Mouse (Mus musculus) embryo, embryonic 11 days (tissue): ENCODE results near the gene Chid1.

Experiments
- DNase-seq: peaks from one replicate; pipeline ENCODE4 v3.0.0-alpha.2; 2015

Gene Chid1

DNA sequence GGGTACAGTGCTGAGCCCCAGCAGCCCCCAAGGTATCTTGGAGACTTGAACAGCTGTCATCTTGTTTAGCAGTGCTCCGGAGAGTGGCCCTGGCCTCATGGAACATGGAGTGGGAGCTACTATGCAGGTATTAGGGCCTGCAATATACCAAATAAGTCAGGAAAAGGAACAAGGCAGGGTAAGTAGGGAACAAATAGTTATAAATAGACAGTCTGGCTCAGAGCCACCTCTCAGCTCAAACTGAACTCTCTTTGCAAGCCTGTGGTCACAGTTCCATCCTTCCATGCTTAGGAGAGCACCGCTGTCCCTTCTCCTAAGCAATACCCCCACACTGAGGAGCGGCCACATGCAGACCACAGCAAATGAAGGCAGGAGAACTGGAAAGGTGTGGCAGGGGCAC lies 42.1 kb downstream of the Chid1 start:
- DNase-seq = no peak

DNA sequence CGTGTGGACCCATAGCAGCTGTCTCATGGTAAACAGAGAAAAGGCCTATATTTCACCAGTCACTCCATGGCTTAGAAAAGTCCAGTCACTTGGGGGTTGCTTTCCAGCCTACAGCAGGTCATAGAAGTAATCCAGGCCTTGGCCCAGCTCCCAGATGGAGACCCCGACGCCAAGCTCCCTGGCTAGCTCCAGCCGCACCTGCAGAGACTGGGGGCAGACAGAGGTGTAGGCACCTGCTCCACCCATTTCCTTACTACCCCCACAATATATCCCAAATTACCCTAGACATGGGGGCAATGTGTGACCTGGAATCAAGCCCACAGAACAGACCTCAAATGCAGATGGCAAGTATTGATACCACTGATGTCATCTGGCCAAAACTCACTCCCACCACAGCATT lies 43.7 kb downstream of the Chid1 start:
- DNase-seq = no peak

- no peak for DNase-seq
Observed at GRCm38 (mm10) chr7:141495379-141495778, 44.3 kb downstream of the Chid1 start.

- DNase-seq = no peak
Observed at GRCm38 (mm10) chr7:141493729-141494128, 45.9 kb downstream of the Chid1 start.

DNA sequence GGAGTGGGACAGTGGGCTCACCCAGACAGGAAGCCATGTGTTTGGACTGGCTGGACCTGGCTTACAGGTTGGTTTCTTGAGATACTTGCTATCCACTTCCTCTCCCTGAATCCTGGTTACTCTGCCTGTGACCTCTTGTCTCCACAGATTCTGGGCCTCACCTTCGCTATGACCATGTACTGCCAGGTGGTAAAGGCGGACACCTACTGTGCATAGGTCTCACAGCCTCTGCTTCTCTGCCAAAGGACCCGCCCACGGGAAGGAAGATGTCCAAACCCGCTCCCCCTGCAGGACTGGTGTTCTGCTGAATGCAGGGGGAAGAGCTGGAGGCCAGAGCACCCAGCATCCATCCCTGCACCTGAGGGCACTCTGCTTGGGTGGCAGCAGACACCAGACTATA lies 46.9 kb downstream of the Chid1 start:
- no peak for DNase-seq

GRCm38 (mm10) chr7:141491151-141491550 lies 48.5 kb downstream of the Chid1 start:
- no peak for DNase-seq

GRCm38 (mm10) chr7:141487141-141487540 lies 52.5 kb downstream of the Chid1 start:
- no peak for DNase-seq

DNA sequence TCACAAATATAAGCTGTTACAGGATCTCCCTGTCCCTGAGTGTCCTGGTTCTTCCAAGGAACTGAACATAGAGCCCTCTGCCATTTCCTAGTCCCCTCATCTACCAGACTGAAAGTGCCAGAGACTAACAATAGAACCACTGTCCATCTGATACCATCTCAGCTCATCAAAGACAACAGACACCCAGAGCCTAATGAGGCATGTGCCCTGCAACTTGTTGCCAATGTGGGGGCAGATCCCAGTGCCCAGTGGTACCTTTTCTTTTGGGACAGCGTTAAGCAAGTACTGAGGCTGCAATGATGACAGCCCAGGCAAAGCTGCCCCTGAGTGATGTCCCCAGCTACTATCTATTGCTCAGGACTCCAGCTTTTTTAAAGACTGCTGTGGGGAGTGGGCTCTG lies 53.4 kb downstream of the Chid1 start:
- DNase-seq = no peak

- no peak for DNase-seq
Observed at GRCm38 (mm10) chr7:141485606-141486005, 54.1 kb downstream of the Chid1 start.

- DNase-seq = no peak
Observed at GRCm38 (mm10) chr7:141485186-141485585, 54.5 kb downstream of the Chid1 start.

GRCm38 (mm10) chr7:141484186-141485120 lies 55.2 kb downstream of the Chid1 start:
- DNase-seq = no peak

- no peak for DNase-seq
Observed at GRCm38 (mm10) chr7:141483114-141483653, 56.5 kb downstream of the Chid1 start.

DNA sequence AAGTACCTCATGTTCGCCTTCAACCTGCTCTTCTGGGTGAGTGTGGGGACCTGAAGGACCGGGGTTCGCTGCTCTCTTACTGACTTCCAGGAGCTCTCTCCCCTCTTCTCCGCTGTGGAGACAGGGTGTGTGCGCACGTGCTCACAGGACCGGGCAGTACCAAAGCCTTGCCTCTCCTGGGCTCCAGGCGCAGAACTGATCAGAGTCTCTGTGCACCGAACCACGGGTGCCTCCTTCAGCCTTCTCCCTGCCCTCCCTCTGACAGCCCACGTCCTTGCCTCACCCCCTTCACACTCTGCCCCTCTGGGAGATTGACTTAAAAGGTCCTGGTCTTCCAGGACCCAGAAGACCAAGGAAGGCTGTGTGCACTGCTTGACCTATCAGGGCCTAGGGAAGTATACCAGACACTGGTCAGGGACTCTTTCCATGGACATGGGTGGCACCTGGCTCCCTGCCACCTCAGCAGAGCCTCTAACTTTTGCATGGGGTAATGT lies 57.1 kb downstream of the Chid1 start:
- DNase-seq = no peak

DNA sequence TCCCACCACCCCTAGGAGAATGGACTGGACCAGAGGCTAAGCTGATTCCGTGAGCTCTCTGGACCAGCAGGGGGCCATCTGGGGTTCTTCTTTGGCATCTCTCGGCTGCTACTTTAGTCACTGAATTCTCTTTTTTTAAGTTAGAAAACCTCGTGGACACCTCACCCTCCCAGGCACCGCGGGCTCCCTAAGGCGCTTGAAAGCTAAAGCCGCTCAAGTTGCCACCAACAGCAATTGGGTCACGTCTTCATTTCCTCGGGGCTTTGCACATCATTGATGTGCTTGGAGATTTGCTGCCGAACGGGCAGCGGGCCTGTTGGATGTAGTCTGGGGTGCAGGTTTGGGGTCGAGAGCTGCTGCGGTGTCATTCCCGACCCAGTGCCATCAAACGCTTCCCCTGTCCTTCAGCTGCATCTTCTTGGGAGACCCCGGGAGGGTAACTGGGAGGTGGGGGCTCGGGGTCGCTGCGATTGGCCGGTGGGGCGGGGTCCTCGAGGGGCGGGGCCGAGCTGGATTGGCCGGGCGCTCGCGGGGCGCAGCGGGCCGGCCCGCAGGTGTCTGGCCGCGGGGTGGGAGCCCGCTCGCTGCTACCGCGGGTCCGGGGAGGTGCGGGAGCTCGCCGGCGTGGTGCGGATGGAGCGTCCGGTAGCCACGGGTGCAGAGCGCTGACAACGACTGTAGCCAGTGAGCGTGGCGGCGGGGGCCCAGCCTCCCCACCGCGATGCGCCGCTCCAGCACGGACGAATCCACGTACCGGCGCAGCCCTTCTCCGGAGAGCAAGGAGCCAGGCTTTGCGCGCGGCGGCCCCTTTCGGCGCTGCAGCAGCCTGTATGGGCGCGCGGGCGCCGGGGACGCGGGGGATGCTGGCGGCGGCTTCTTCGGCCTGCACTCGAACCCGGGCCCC lies 57.9 kb downstream of the Chid1 start:
- peak; percentile 78 for DNase-seq

- peak; percentile 84 for DNase-seq
Observed at GRCm38 (mm10) chr7:141480842-141481497, 58.7 kb downstream of the Chid1 start.

DNA sequence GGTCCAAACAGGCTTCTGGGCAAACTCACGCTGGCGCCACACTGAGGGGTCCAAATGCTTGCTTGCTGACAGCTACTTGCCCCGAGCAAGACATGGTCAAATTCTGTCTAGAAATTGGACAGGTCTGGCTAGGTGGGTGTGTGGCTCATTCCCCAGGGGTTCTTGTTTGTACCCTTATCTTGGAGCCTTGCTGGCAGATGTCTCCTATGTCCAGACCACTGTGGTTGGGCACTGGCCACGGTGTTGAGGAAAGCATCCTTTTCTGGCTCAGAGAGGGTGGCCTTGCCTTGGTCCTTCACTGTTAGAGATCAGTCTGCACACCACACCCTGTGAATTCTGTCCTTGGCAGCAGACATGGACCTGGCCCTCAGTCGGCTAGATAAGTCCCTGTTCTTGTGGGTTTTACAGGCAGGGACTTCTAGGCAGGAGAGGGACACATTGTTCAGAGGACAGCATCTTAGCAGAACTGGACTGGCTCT lies 61.3 kb downstream of the Chid1 start:
- no peak for DNase-seq

GRCm38 (mm10) chr7:141477578-141478269 lies 61.9 kb downstream of the Chid1 start:
- DNase-seq = no peak

GRCm38 (mm10) chr7:141476981-141477370 lies 62.7 kb downstream of the Chid1 start:
- no peak for DNase-seq

- peak; percentile 69 for DNase-seq
Observed at GRCm38 (mm10) chr7:141476226-141476980, 63.3 kb downstream of the Chid1 start.

- no peak for DNase-seq
Observed at GRCm38 (mm10) chr7:141475805-141476158, 63.9 kb downstream of the Chid1 start.
